Mouse (Mus musculus): ENCODE measurements around the gene Psme2.

Psme2 gene

DNA sequence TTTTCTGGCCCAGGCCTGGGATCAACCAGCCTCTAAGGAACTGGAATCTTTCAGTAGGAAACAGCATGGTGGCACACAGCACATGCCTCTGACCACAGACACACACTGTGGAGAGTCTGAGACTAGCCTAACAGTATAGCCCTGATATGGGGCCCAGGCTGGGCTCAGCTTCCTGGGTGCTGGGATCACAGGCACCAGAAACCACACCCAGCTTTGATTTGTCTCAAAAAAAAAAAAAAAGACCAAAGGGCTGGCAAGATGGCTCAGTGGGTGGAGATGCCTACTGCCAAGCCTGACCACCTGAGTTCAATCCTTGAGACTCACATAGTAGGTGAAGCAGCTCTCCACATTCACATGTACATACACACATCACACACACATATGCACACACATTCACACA is 36.3 kb downstream of the Psme2 start:
- TF ChIP-seq CTCF (conservative IDR thresholded peaks at IDR 0.05; ENCODE audit: low read length) (no peak), POU5F1 (IDR thresholded peaks at IDR 0.05; ENCODE audit: borderline replicate concordance, low read length) (no peak), NANOG (IDR thresholded peaks at IDR 0.05; ENCODE audit: borderline replicate concordance, low read length) (no peak)
- H3K27me3 ChIP-seq (ENCODE audit: insufficient read depth, low read length): no peaks in the 10 kb centered on the region
- H3K4me3 ChIP-seq (replicated peaks; ENCODE audit: low read length): no peak overlapping the region
- peaks cover 4% of the 10 kb centered on the region for H3K36me3 ChIP-seq (ENCODE audit: insufficient read depth, low read length)
- H3K9me3 ChIP-seq (ENCODE audit: low read length): no peaks in the 10 kb centered on the region
- H3K4me1 ChIP-seq (replicated peaks; ENCODE audit: low read depth, low read length): peaks cover 79% of the 10 kb centered on the region

DNA sequence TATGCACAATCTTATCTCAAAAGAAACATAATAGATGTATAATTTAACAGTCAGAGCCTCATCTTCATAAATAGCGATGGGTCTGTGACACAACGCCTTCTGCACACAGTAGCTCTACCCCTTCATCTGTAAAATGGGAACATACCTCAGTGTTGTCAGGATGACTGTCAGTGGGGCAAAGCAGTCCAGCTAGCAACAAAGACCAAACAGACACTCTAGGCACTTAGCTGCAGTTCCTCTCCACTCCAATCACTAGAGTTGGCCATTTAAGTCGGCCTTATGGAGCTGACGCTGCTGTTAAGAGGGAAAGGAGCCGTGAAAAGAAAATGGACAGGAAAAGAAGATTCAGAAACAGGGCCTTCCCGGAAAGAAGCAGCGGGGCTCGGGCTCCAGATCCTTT is 39.1 kb downstream of the Psme2 start:
- H3K9me3 ChIP-seq (ENCODE audit: low read length): no peaks in the 10 kb centered on the region
- H3K4me1 ChIP-seq (replicated peaks; ENCODE audit: low read depth, low read length): peaks cover 84% of the 10 kb centered on the region
- TF ChIP-seq CTCF (conservative IDR thresholded peaks at IDR 0.05; ENCODE audit: low read length) (no peak), POU5F1 (IDR thresholded peaks at IDR 0.05; ENCODE audit: borderline replicate concordance, low read length) (no peak), NANOG (IDR thresholded peaks at IDR 0.05; ENCODE audit: borderline replicate concordance, low read length) (no peak)
- peak overlapping the region; percentile 35; the same call in 1 of the 2 replicates for H3K4me3 ChIP-seq (replicated peaks; ENCODE audit: low read length)
- H3K36me3 ChIP-seq (ENCODE audit: insufficient read depth, low read length): peaks cover 30% of the 10 kb centered on the region
- no peaks in the 10 kb centered on the region for H3K27me3 ChIP-seq (ENCODE audit: insufficient read depth, low read length)

- Histone ChIP-seq H3K36me3 (ENCODE audit: insufficient read depth, low read length) (peaks cover 34% of the 10 kb centered on the region), H3K4me3 (replicated peaks; ENCODE audit: low read length) (0 out of 2 replicates have a peak overlapping the region, but pooled peaks have one; percentile 35), H3K27me3 (ENCODE audit: insufficient read depth, low read length) (no peaks in the 10 kb centered on the region), H3K4me1 (replicated peaks; ENCODE audit: low read depth, low read length) (peaks cover 80% of the 10 kb centered on the region), H3K9me3 (ENCODE audit: low read length) (no peaks in the 10 kb centered on the region)
- TF ChIP-seq POU5F1 (IDR thresholded peaks at IDR 0.05; ENCODE audit: borderline replicate concordance, low read length) (peak; percentile 9; the same call in 1 of the 2 replicates), NANOG (IDR thresholded peaks at IDR 0.05; ENCODE audit: borderline replicate concordance, low read length) (0 out of 2 replicates have a peak, but pooled peaks have one; percentile 36), CTCF (conservative IDR thresholded peaks at IDR 0.05; ENCODE audit: low read length) (no peak)
Observed at GRCm38 (mm10) chr14:55551347-55551746, 39.6 kb downstream of the Psme2 start.

DNA sequence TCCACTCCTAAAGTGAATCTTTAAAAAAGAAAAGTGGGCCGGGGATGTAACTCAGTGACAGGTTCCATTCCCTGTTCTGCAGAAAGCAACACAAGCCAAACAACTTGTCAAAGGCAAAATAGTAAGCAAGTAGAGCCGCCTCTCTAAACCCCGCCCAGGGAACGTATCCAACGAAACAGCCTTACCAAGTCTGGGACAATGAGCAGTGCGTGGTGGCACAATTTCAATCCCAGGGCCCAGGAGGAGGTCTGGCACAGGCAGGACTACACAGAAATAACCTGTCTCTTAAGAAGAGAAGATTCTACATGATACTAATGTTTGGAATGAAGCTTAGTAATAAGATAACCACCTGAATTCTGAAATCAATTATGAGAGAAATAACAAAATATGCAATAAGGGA is 40.7 kb downstream of the Psme2 start:
- peaks cover 46% of the 10 kb centered on the region for H3K36me3 ChIP-seq (ENCODE audit: insufficient read depth, low read length)
- H3K4me3 ChIP-seq (replicated peaks; ENCODE audit: low read length): no peak overlapping the region
- no peaks in the 10 kb centered on the region for H3K27me3 ChIP-seq (ENCODE audit: insufficient read depth, low read length)
- TF ChIP-seq CTCF (conservative IDR thresholded peaks at IDR 0.05; ENCODE audit: low read length) (no peak), POU5F1 (IDR thresholded peaks at IDR 0.05; ENCODE audit: borderline replicate concordance, low read length) (no peak), NANOG (IDR thresholded peaks at IDR 0.05; ENCODE audit: borderline replicate concordance, low read length) (no peak)
- H3K4me1 ChIP-seq (replicated peaks; ENCODE audit: low read depth, low read length): peaks cover 72% of the 10 kb centered on the region
- no peaks in the 10 kb centered on the region for H3K9me3 ChIP-seq (ENCODE audit: low read length)

DNA sequence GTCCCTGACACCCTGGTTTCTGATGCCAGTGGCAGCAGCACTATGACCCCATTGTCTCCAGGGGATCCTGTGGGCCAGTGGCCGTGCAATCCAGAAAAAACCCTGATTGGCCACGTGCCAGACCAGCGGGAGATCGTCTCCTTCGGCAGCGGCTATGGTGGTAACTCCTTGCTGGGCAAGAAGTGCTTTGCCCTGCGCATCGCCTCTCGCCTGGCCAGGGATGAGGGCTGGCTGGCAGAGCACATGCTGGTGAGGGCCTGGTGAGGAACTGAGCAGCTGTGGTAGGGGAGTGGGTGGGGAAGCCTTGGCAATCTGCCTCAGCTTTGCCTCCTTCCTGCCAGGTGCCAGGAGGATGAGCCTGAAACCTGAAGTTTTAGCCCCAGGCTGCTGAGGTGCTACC is 46.6 kb downstream of the Psme2 start:
- no peak for TF ChIP-seq POU5F1 (IDR thresholded peaks at IDR 0.05; ENCODE audit: borderline replicate concordance, low read length)
- TF ChIP-seq NANOG (IDR thresholded peaks at IDR 0.05; ENCODE audit: borderline replicate concordance, low read length): no peak
- TF ChIP-seq CTCF (conservative IDR thresholded peaks at IDR 0.05; ENCODE audit: low read length): no peak

GRCm38 (mm10) chr14:55542268-55542667 is 48.6 kb downstream of the Psme2 start:
- Histone ChIP-seq H3K27me3 (ENCODE audit: insufficient read depth, low read length) (peaks cover 11% of the 10 kb centered on the region; the same call in 1 of the 2 replicates), H3K4me3 (replicated peaks; ENCODE audit: low read length) (no peak overlapping the region), H3K4me1 (replicated peaks; ENCODE audit: low read depth, low read length) (peaks cover 44% of the 10 kb centered on the region), H3K9me3 (ENCODE audit: low read length) (no peaks in the 10 kb centered on the region), H3K36me3 (ENCODE audit: insufficient read depth, low read length) (peaks cover 54% of the 10 kb centered on the region)
- TF ChIP-seq CTCF (conservative IDR thresholded peaks at IDR 0.05; ENCODE audit: low read length): no peak
- TF ChIP-seq POU5F1 (IDR thresholded peaks at IDR 0.05; ENCODE audit: borderline replicate concordance, low read length): no peak
- no peak for TF ChIP-seq NANOG (IDR thresholded peaks at IDR 0.05; ENCODE audit: borderline replicate concordance, low read length)

More for the DNA sequence above, 46.6 kb downstream of the Psme2 start:
- Histone ChIP-seq H3K36me3 (ENCODE audit: insufficient read depth, low read length) (peaks cover 75% of the 10 kb centered on the region), H3K9me3 (ENCODE audit: low read length) (no peaks in the 10 kb centered on the region), H3K27me3 (ENCODE audit: insufficient read depth, low read length) (0 out of 2 replicates have a peak, but pooled peaks cover 7% of the 10 kb centered on the region), H3K4me3 (replicated peaks; ENCODE audit: low read length) (no peak overlapping the region), H3K4me1 (replicated peaks; ENCODE audit: low read depth, low read length) (peaks cover 57% of the 10 kb centered on the region)

- TF ChIP-seq POU5F1 (IDR thresholded peaks at IDR 0.05; ENCODE audit: borderline replicate concordance, low read length): no peak
- no peak for TF ChIP-seq NANOG (IDR thresholded peaks at IDR 0.05; ENCODE audit: borderline replicate concordance, low read length)
- TF ChIP-seq CTCF (conservative IDR thresholded peaks at IDR 0.05; ENCODE audit: low read length): no peak
- H3K36me3 ChIP-seq (ENCODE audit: insufficient read depth, low read length): peaks cover 43% of the 10 kb centered on the region
- no peaks in the 10 kb centered on the region for H3K9me3 ChIP-seq (ENCODE audit: low read length)
- peak overlapping the region; percentile 83 for H3K4me3 ChIP-seq (replicated peaks; ENCODE audit: low read length)
- peaks cover 11% of the 10 kb centered on the region; the same call in 1 of the 2 replicates for H3K27me3 ChIP-seq (ENCODE audit: insufficient read depth, low read length)
- H3K4me1 ChIP-seq (replicated peaks; ENCODE audit: low read depth, low read length): peaks cover 58% of the 10 kb centered on the region
Observed at GRCm38 (mm10) chr14:55540787-55541321, 50.1 kb downstream of the Psme2 start.

DNA sequence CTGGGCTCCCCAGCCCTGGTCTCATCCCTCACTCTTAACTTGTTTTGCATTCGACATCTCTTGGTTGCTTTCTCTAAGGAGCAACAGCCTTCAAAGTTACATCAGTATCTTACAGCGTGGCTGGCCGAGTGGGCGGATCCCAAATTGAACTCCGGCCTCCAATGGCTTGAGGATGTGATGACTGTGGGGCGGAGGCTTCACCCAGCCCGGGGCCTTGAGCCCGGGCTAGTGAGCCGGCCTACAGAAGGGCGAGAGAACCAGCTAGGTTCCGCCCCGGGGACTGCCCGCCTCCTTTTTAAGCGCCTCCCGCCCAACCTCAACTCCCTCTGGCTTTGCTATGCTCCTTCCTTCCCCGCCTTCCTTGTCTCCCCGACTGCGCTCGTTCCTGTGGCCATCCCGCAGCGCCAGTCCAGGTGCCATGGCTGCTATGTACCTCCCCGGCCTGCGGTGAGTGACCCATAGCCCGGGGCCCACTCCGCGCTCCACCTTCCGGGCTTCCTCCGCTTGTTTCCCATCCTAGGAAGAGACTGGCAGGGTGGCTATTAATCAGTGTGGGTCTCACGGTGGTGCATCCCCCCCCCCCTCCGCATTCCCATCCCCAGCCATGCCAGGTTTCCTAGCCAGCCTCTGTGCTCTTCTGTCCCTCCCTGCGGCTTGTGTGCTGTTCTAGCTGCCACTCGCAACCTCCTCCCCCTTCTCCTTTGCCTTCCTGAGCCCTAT is 50.7 kb downstream of the Psme2 start, which contains the start of gene Pck2:
Gene Pck2 (plus strand): TSS at position 200 of the 720 bp plus-strand sequence.
- H3K9me3 ChIP-seq (ENCODE audit: low read length): no peaks in the 10 kb centered on the region
- peaks cover 11% of the 10 kb centered on the region; the same call in 1 of the 2 replicates for H3K27me3 ChIP-seq (ENCODE audit: insufficient read depth, low read length)
- H3K4me3 ChIP-seq (replicated peaks; ENCODE audit: low read length): peak within 1 kb of the TSS; percentile 83
- TF ChIP-seq POU5F1 (IDR thresholded peaks at IDR 0.05; ENCODE audit: borderline replicate concordance, low read length) (no peak), CTCF (conservative IDR thresholded peaks at IDR 0.05; ENCODE audit: low read length) (no peak)
- peaks cover 58% of the 10 kb centered on the region for H3K4me1 ChIP-seq (replicated peaks; ENCODE audit: low read depth, low read length)
- H3K36me3 ChIP-seq (ENCODE audit: insufficient read depth, low read length): peaks cover 37% of the 10 kb centered on the region
